Mouse (Mus musculus) adrenal gland, adult 8-10 months (tissue): Measurements from ENCODE around the gene Dusp16. TPM values are rescaled to one million over a fixed set of nuclear protein-coding genes. Genes with fewer than 3 reads are reported as not detected.

Experiments used
- DNase-seq: peaks from one replicate; pipeline ENCODE4 v3.0.0; 2022
- total RNA-seq, 4 experiments: library from RNA; stranded (reverse); gene quantifications; 2 replicates each; pipeline ENCODE4 v1.2.4; 2022

Dusp16 gene
- total RNA-seq, 4 experiments from 2014 or later, result 24.6 to 41.3 (median 32.6) TPM

DNA sequence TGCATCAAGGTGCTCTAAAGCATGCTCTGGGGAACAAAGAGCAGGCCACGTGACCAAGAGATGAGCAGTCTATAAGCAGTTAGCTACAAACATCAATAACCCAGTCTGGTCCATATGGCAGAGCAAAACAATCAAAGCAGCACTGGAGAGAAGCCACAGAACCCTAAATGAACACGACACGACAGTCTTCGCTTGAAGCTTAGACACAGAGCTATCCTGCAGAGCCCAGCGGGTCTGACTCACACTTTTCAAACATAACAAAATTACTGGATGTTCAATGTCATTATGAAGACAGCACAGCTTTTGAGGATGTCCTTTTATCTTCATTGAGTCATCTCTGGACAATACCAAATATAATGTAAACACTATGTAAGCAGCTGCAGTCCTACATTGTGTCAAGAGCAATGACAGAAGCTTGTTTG is 58.6 kb downstream of the Dusp16 start:
- DNase-seq, result no peak

DNA sequence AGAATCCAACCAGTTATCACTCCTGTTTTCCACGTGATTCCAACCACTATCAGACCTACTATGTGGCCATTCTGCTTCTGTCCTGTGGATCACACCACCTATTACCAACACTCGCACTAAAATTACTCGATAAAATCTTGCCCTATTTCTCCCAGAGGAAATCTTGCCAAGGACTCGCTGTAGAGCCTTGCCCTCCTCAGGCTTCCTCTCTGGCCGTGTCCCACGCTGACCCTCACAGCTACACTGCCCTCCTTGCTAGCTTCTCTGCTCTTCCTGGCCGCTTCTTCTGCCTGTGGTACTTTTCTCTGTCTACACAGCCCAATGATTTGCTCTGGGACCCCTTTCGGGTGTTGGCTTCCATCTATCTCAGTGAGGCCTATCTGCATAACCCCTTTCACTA is 59.6 kb downstream of the Dusp16 start:
- DNase-seq, result no peak

DNA sequence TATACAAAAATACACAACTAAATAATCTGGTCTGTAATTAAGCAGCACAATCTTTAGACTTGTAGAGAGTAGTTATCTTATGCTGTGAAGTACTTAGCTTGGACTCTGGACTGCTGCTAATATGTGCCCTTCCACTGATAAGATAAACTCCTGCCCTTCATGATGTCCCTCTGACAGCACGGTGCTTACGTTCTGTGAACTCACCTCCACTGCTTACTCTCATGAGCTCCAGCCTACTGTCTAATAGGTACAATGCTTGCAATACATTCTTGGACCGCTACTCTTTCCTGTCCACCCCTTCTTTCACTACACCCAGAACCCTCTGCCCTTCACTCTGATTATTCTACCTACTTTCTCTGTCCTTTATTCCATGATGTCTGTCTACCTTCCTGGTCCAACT is 61.4 kb downstream of the Dusp16 start:
- DNase-seq, result no peak

DNA sequence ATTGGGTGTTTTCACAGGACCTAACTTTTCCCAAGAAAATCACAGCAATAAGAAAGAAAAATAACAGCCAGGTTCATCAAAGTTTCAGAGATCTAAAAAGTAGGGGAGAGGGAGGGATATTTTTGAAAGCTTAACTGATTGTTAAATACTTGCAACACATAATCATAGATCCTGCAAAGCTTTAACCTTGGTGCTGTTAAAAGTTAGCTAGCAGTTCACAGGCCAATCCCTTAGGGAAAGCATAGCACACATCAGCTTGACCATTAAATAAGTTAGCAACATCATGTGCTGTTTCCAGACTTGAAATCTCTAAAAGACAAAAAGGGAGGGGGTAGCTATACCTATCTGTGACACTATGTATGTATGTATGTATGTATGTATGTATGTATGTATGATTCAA is 67.0 kb downstream of the Dusp16 start:
- no peak for DNase-seq

DNA sequence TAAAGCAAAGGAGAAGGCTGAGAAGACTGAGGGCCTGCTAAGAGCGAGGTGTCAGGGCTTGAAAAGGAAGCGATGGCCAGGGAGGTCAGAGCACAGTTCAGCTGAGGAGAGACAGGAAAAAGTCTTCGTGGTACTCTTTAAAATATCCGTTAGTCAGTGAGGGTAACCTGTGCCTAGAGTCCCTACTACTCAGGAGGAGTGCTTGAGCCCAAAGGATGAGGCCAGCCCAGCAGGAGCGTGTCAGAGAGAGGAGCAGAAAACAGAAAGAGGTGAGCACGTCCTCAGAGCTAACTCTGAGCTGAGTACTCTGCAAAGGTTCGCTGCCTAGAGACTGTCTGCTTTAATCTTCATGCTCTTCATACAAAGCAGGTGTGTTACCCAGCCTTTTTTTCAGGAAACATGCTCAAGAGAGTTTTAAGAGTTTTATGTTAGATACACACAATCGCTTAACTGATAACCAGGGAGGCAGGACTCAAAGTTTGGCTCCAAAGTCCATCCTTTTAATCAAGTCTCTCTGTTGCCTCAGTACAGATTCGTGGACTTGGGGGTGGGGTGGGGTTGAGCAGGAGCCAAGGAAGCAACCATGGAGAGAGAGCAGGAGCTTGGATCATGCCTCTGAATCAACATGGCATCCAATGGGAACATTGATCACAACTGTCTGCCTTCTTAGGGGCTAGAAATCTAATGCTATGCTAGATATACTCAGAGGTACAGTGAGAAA is 68.4 kb downstream of the Dusp16 start:
- no peak for DNase-seq

DNA sequence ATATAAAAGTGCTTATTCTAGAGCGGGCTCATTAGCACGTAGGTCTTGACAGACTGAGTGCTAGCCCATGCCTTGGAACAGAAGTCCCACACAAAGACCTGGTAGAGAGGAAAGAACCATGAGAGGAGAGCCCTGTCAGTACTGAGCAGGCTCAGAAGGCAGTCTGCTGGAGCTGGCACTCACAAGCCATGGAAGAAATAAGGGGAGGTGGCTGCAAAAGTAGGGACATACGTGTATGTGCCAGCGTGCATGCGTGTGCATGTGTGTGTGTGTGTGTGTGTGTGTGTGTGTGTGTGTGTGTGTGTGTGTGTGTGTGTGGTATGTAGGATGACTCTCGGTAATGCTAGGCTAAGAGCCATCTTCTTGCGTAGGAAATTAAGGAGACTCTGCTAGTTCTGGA is 69.1 kb downstream of the Dusp16 start:
- DNase-seq, result no peak

DNA sequence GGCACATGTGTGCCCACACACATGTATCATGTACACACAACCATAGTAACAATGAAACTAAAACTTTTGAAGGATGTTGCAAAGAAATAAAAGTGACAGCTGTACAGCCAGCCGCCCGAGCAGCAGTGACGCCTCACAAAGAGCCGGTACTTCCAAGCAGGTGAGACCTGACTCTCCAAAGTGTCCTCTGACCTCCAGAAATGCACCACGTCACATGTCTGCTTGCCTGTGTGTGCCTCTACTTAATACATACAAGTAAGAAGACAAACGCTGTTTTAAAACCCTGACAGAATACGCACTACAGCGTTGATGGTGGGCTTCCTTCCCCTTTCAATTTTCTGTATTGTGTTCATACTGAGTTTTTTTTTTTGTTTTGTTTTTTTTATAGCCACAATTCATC is 69.5 kb downstream of the Dusp16 start:
- no peak for DNase-seq

DNA sequence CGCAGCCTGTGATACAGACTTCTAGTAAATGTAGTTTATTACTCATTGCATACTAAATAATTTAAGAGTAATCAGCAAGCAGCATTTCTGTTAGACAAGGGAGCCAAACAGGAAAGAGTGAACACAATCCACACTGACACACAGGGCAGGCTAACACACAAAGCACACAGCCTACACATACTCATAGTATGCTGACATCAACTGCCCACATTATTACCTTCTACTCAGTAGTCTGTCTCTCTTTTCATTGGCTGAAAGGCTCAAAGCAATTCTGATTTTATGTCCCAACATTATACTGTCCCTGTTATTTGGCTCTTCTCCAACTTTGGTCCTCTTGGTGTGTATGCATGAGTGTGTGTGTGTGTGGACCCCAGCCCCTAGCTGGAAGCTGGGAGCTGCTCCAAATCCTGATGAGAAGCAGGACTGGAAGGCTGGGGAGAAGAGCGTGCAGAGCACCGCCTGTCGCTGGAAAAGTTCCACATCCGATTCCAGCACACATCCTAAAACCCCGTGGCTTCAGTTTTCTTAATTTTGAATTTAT is 70.6 kb downstream of the Dusp16 start:
- no peak for DNase-seq

DNA sequence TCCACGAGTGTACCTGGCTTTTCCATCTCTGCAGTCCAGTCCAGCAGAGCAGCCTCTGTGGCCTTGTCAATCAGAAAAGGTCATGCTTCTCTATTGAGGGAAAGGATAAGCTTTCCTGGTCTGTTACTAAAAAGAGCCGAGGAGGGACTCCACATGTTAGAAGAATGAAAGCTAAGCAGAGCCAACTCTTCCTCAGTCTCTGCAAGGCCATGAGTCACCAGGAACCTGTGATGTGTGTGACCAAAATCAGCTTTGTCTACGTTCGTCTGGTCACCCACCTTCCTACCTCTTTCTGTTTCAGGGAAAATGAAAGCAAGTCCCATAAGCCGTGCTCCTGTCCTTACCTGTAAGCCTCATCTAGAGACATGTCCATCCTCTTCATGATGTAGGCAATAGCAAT is 72.3 kb downstream of the Dusp16 start:
- no peak for DNase-seq

DNA sequence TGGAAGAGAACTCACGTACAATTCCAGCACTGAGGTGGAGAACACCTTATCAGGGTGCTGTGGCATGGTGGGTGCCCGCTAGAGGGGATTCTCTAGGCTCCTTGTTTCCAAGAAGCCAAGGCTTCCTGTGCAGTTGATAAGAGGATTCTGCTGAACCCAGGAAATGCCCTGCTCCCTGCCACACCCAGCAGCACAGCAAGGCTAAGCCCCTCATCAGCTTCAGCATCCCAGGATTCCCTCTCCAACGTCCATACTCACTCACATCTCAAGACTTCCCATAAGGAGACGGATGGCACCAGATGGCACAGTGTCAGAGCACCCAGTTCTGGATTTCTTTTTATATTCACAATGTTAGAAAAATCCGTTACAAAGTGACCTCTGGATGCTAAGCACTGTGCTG is 73.3 kb downstream of the Dusp16 start:
- DNase-seq, result no peak

DNA sequence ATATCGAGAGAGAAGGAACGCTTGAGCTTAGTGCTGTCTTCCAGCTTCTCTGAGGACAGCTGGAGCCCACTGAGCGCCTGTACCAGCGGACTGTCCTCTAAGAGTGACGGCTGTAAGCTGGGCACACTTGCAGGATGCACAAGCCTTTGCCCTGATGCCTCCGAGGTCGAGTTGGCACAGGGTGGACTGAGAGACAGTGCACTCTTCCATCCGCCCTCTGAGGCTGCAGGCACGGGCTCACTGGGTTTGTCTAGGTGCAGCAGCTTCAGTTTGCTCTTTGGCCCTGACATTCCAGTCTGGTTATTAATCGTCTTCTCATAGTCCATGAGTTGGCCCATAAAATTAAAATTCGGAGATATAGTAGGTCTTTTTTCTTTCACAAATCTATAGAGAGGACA is 73.8 kb downstream of the Dusp16 start:
- DNase-seq, result peak; percentile 29

DNA sequence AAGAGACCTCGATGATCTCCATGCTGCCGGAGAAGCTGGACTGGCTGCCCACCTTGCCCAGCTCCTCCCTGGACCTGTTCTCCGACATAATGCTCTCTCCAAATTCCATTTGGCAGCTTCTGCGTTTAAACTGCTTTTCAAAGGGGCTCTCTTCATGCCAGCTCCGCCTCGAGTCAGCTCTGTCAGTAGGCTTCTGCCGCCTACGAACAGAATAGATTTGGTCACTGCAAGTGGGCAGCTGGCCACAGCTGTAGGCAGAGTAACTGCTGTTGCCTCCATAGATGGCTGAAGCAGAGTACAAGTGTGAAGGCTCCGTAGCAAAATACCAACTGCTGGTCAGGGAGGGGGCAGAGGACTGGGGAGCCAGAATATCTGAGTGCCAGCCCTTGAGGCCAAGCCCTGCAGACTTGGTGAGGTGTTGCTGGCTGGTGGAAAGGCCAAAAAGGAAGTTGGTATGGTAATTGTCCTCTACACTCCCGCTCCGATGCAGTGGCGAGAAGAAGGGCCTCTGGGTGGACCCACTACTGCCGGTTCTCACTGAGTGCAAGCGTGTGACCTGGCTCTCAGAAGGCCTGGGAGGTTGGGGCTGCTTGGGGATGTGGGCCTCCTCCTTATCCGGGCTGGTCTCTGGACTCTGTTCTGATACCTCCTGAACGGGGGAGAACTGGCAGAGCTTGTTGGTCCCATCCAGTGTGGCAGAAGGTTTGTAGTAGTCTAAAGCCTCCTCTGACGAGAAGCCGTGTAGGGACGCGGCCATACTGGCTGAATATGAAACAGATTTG is 74.3 kb downstream of the Dusp16 start:
- no peak for DNase-seq

DNA sequence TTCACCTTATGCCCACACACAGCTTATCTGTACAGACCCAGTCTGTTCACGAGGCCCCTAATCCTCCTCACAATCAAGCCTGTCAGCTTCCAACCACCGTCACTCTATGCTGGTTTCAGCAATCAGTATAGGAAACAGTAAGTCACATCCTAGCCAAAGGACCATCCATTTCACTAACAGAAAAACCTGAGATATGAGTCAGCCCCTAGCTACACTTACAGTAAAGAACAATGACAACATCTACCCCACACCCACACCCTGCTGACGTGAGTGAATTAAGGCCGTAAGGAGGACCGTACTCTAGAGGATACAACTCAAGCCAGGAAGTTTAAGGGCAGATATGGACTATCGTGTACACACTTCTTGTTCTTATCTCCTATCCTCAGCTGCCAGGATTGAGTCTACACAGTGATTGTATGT is 76.2 kb downstream of the Dusp16 start:
- no peak for DNase-seq

DNA sequence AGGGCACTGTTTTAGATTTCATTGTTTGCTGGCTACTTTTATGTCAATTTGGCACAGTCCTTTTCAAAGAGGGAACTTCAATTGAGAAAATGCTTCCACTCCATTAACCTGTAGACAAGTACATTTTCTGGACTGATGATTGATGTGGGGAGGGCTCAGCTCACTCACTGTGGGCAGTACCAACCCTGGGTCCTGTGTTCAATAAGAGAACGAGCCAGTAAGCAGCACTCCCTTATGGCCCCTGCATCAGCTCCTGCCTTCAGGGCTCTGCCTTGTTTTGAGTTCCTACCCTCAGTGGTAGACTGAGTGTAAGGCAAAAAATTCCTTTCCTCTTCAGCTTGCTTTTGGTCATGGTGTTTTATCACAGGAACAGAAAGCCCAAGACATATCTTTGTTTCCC is 78.5 kb downstream of the Dusp16 start:
- DNase-seq, result no peak

DNA sequence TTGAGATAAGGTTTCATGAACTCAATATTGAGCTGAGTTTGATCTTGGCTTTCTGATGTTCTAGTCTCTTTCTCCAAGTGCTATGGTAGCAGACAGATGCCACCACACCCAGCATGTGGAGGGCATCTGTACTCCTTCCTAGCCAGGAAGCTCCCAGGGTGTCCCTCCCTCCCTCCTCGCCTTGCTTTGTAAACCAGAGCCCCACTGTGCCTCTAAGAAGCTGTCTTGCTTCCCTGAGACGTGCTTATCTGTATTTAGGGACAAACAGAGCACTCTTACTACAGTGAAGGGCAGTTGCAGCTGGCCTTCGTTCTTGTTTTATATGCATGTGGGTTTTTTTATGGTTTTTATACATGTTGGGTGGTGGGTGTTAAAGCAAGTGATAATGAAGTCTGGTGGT is 79.1 kb downstream of the Dusp16 start:
- no peak for DNase-seq

DNA sequence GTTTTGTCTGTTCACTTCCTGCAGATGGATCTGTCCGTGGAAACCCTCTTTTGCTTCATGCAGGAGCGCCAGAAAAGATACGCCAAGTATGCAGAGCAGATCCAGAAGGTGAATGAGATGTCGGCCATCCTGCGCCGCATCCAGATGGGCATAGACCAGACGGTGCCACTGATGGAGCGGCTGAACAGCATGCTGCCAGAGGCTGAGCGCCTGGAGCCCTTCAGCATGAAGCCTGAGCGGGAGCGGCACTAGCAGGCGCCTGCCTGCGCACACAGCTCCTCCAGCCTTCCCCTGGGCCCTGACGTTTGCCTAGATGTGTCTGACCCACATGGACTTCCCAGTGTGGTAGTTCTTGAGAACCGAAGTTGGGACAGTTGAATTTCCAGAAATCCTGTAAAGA is 82.4 kb downstream of the Dusp16 start:
- no peak for DNase-seq

DNA sequence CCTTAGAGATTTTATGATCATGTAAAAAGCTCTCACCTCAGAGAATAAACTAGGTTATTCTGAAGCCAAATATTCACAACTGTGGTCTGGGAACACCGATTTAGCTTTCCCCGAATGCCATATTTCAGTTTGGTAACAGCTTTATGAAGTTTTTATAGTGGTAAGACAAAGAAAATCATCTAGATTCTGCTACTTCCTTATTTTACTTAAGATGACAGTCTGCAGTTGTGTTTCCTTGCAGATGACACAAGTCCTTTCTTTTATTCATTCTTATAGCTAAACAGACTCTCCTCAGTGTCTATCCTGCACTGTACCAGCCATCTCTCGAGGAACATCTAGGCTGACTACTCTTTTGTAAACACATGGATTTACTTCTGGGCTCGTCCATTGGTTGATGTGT is 86.0 kb downstream of the Dusp16 start:
- no peak for DNase-seq

DNA sequence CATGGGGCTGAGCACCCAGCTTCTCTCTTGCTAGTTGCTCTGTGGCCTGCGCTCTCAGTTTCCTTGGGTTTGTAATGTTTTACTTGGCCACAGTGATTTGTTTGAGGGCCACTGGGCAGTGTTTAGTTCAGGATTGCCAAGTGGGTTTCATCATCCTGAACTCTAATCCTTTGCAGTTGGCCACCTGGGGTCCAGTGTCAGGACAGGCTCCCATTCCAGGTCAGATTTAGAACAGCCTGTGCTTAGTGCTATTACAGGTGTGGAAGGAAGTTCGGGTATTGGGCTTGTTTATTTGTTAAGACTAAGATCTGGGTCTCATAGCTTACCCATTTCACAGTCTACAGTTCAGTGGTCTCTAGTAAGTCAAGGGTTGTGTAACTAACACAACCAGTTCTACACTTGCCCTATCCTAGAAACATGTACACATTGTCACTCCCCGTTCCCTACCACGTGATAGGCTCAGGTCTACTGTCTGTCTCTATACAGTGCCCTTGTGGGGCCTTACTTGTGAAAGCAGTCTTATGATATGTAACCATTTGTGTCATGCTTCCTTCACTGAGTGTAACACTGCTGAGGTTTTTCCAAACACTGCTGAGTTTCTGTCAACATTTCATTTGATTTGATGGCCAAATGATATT is 89.3 kb downstream of the Dusp16 start:
- no peak for DNase-seq

DNA sequence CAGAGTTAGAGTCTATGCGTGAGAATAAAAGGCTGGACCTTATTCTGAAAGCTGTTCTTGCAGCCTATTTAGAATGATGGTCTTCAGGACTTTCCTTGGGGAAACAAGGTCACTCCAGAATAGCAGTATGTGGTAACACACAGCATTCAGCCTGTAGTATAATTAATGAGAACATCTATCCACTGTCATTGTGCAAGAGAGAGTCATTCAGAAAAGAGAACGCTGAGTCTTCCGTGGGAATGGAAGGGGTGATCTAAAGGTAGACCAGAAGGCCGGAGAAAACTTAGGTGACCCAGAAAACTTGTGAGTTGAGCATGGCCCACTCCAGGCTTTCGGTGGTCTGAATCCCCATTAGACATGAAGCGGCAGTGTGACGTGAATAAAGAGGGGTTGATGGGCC is 90.2 kb downstream of the Dusp16 start:
- no peak for DNase-seq

DNA sequence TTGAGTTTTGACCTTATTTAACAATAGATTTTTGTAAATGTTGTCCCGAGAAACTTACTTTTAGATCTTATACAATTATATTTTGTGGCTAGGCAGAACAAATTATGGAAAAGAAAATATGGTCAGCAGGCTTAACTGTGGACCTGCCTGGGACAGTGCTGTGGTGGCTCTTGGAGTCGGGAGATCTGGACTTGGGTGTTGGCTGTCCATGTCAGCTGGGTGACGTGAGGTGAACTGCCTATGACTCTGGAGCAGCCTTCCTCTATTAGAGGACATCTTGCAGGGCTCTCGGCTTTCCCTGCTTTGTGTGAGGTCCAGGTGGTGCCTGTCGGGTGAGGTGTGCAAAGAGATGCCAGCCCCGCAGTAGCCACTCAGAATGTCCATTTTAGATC is 91.2 kb downstream of the Dusp16 start:
- no peak for DNase-seq

DNA sequence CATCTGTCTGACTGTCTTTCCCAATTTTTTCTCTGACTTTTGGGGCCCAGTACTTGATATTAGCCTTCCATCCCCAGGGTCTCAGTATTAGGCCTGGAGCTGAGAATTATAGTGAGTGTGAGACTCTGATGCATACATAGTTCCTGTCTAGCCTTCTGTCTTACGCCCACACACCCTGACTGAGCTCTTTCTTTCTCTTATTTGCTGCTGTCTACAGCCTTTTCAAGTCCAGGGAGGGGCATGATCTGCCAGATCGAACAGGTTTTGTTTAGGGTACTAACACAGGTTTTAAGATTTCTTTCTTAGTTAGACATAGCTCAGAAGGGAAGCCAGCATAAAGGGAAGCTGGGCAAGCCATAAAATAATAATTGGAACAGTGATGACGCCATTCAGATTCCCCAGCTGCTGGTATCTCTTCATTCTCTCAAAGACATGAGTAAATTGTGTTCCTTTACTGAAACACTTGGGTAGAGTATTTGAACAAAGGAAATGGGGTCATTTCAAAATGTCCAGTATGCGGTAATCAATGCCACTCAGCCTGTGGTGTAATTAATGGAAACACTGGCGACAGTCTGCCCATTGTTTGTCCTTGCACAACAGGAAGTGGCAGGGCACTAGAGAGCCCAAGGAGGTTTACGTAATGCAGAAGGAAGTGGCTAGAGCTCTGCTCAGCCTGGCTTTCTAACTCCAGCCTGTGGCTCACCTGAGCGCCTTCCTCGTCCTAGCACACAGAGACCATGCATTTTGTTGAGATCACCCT is 91.8 kb downstream of the Dusp16 start:
- DNase-seq, result peak; percentile 65

DNA sequence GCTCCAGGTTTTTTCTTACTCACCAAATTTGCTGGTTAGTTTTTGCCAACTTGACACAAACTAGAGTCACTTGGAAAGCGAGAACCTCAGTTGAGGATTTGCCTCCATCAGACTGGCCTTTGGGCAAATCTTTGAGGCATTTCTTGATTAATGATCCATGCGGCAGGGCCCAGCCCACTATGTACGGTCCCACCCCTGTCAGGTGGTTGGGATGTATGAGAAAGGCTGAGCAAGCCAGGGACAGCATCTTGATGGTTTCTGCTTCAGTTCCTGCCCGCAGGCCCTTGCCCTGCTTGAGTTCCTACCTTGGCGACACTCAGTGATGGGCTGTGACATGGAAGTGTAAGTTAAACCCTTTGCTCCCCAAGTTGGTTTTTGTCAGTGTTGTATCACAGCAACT is 94.2 kb downstream of the Dusp16 start:
- DNase-seq, result no peak

DNA sequence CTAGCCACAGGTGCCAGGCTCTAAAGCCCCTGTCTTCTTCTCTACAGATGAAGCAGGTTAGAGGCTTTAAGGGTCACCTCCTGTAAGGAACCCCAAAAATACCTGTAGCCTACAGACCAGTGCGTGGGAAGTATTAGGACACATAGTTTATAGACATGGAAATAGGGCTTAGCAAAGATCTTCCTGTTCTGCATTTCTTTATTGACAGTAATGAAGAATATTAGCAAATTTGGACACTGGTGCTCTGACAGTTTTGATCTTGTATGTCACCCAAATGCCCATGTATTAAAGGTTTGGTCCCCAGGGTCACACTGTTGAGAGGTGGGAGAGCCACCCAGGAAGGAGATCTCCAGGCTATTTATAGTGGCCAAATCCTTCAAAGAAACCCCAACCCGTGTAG is 95.9 kb downstream of the Dusp16 start:
- DNase-seq, result no peak
